Mouse (Mus musculus): ENCODE measurements at regions not wholly inside any gene's neighbourhood (a gene's known extent, or its start where the extent isn't known, plus 50 kb on each side); places are given as distances from the start of the nearest gene placed in this dataset.

DNA sequence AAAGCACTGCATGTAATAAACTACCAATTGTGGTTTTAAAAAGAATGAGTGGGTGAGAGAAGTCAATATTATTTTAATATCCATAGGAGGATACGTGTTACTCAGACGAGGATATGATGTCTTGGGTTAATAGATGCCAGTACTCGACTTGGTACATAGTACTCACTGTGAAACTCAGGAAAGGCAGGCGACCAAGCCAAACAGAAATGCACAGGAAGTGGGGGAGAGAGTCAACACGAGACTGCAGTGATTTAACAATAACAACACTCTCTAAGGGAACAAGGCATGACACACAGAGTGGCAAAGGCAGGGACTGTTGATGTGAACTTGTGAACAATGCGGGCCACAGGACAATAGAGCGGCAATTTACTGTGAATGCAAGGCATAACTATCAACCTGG lies 464.6 kb downstream of the Etnk1 start:
- TF ChIP-seq CTCF (IDR thresholded peaks at IDR 0.05; ENCODE audit: control insufficient read depth, insufficient read depth, insufficient read length) (no peak), FOSL1 (IDR thresholded peaks at IDR 0.05; ENCODE audit: insufficient read depth, low read length, poor library complexity, severe bottlenecking) (no peak), MYOG (IDR thresholded peaks at IDR 0.05; ENCODE audit: control insufficient read depth, extremely low read depth, insufficient read length) (no peak), MAX (IDR thresholded peaks at IDR 0.05) (no peak)
